Mouse (Mus musculus) c-Kit-positive CD71-positive TER-119-positive erythroid progenitor cells, embryonic 14.5 days (primary cell): ENCODE data around the gene Esyt2.

Source experiments
- DNase-seq: peaks from one replicate; pipeline ENCODE4 v3.0.0-alpha.2; 2013; ENCODE audit warnings: low spot score

Esyt2 gene

GRCm38 (mm10) chr12:116362091-116362490 is 81.1 kb downstream of the Esyt2 start:
- no peak for DNase-seq

GRCm38 (mm10) chr12:116366900-116367299 is 85.9 kb downstream of the Esyt2 start:
- DNase-seq: no peak

- DNase-seq: no peak
Observed at GRCm38 (mm10) chr12:116367346-116367745, 86.3 kb downstream of the Esyt2 start.

GRCm38 (mm10) chr12:116368857-116369256 is 87.9 kb downstream of the Esyt2 start:
- no peak for DNase-seq

GRCm38 (mm10) chr12:116383101-116383500 is 102.1 kb downstream of the Esyt2 start:
- DNase-seq: no peak

- no peak for DNase-seq
Observed at GRCm38 (mm10) chr12:116383995-116384394, 103.0 kb downstream of the Esyt2 start.

- no peak for DNase-seq
Observed at GRCm38 (mm10) chr12:116386802-116387201, 105.8 kb downstream of the Esyt2 start.

- no peak for DNase-seq
Observed at GRCm38 (mm10) chr12:116389868-116390267, 108.9 kb downstream of the Esyt2 start.

GRCm38 (mm10) chr12:116394327-116394726 is 113.3 kb downstream of the Esyt2 start:
- DNase-seq: no peak

GRCm38 (mm10) chr12:116395312-116395711 is 114.3 kb downstream of the Esyt2 start:
- DNase-seq: no peak

- DNase-seq: no peak
Observed at GRCm38 (mm10) chr12:116396072-116396695, 115.2 kb downstream of the Esyt2 start.

- DNase-seq: no peak
Observed at GRCm38 (mm10) chr12:116404012-116404679, 123.2 kb downstream of the Esyt2 start.

GRCm38 (mm10) chr12:116405045-116405835 is 124.2 kb downstream of the Esyt2 start, which contains the start of gene Ncapg2:
Gene Ncapg2 (plus strand): TSS chr12:116405402.
- DNase-seq: peak; percentile 99

GRCm38 (mm10) chr12:116405836-116406155 is 124.8 kb downstream of the Esyt2 start:
- peak; percentile 41 for DNase-seq

GRCm38 (mm10) chr12:116407883-116408282 is 126.9 kb downstream of the Esyt2 start:
- no peak for DNase-seq

- no peak for DNase-seq
Observed at GRCm38 (mm10) chr12:116414941-116415340, 133.9 kb downstream of the Esyt2 start.

- DNase-seq: no peak
Observed at GRCm38 (mm10) chr12:116416514-116416913, 135.5 kb downstream of the Esyt2 start.

GRCm38 (mm10) chr12:116421656-116422055 is 140.7 kb downstream of the Esyt2 start:
- DNase-seq: no peak

GRCm38 (mm10) chr12:116425392-116425791 is 144.4 kb downstream of the Esyt2 start:
- no peak for DNase-seq

GRCm38 (mm10) chr12:116433742-116434141 is 152.7 kb downstream of the Esyt2 start:
- DNase-seq: no peak

GRCm38 (mm10) chr12:116435232-116435631 is 154.2 kb downstream of the Esyt2 start:
- no peak for DNase-seq

GRCm38 (mm10) chr12:116436125-116436524 is 155.1 kb downstream of the Esyt2 start:
- DNase-seq: no peak

- no peak for DNase-seq
Observed at GRCm38 (mm10) chr12:116438591-116438990, 157.6 kb downstream of the Esyt2 start.
